Mouse (Mus musculus) lung, postnatal 10 days (tissue): ENCODE results near the gene Peli3.

Experiments
- DNase-seq: peaks from one replicate; pipeline ENCODE4 v3.0.0; 2021

Peli3 gene

DNA sequence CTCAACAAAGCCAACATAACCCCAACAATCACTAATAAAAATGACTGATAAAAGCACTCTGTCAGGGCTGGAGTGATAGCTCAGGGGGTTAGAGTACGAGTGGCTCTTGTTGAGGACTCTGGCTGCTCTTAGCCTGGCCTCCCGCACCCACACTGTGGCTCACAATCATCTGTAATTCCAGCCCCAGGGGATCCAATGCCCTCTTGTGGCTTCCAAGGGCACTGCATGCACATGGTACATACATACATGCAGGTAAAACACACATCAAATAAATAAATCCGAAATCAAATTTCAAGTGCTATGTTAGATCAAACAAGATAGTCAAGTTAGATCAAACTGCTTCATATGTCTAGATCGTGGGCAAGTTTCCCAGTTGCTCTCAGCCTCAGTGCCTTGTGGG, 34.8 kb downstream of the Peli3 start:
- DNase-seq: peak; percentile 32

DNA sequence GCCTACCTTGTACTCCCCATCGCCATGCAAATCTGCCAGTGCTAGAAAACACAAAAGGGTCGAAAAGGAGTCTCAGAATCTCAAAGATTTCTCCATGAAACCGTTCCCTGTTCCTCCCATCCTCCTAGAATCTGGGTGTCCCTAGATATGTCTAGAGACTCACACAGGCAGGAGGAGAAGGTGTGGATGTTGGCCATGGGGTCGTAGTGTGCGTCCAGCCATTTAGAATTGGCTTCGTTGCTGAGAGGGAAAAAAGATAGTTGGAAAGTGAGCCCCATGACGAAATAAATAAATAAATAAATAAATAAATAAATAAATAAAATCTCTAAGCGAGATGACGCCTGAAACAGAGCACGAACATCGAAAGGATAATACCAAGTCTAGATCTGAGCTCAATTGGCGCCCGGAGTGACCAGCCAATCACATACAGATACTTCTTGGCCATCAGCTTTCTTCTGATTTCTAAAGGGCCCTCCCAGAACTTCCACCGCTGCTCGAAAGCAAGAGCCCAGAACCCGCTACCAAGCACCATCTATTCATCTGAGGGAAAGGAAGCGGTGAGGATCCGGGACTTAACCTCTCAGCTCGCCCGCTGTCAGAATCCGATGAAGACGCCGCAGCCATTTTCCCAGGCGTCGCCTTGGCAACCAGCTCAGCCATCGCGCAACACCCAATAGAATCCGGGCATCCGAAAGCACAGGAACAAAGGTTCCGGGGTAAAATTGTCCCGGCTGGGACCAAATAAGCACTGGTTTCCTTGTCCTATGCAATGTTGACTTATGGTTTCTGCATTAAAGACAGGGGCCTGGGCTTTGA, 36.7 kb downstream of the Peli3 start, which contains the start of gene Bbs1:
TSS of gene Bbs1 (minus strand) at position 650 of the 816 bp plus-strand sequence.
- DNase-seq: peak; percentile 88

DNA sequence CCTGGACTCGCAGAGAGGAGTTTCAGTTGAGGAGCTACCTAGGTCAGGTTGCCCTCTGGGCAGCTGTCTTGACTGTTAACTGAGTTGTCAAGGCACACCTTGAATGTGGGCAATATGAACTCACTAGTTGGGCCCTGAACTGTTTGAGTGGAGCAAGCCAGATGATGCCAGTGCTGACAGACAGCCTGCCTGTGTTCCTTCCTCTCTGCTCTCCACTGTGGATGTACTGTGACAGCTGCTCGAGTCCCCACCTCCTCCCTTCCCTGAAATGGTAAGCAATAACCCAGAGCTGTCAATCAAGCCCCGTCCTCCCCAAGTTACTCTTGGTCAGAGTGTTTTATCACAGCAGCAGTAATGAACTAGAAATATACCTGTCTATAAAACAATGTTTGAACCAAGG, 43.0 kb downstream of the Peli3 start:
- no peak for DNase-seq

DNA sequence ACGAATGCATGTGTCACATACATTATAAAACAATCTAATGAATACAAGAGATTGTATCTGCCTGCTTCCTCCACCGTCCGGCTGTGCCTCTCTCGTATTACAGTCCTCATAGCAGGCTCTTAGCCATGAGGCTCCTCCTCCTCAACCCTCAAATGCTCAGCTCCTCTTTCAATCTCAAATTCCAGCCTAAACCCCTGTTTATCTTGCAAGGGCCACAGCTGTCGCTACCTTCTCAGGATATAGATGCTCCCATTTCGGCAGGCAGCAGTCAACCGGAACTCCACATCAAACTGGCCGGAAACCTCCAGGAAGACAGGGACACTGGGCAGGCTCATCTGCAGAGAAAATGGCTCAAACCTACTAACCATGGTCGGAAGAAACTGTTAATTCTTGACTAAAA, 44.0 kb downstream of the Peli3 start:
- DNase-seq: no peak

DNA sequence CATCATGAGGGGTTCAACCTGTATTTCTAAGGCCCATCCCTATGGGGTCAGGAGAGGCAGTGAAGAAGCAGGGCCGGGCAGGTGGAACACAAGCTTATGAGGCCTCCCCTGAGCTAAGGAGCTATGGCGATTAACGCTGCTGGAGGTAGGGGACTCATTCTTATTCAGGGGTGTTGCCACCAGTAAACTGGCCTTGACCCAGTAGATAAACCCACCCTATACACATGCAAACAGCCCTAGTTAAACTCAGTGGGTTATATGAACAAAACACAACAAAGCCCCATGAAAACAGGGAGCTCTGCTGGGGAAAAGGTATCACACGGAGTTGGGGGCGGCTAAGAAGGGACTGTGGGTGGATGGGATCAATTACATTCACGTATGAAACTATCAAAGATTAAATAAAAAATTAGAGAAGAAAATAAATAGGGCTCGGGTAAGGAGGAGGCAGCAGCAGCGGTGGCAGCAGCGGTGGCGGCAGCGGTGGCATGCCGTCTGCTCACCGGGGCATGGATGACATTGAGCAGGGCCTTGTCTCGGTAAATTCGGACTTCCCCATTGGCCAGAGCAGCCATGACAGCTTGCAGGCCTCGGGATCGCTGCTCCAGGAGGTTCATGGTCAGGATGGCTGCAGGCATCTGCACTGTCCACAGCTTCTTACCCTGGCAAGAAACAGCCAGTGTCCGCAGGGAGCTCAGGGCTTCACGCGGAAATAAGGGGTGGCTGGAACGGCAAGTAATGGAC, 46.0 kb downstream of the Peli3 start:
- DNase-seq: no peak

DNA sequence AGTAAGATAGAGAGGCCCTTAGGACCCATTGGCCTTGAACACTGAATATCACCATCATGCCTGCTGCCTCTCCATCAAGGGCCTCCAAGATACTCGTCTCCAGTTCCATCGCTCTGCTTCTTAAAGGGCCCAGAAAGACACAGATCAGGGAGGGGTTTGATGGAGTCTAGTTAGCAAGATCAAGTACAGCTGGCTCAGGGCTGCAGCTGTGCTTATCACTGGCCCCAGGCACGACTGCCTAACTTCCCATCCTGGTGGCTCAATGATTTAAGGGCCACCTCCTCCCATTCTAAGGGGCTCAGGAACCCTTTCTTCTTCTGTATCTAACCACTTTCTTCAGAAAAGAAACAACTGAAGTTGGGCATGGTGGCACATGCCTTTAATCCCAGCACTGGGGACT, 51.1 kb downstream of the Peli3 start:
- DNase-seq: no peak

GRCm38 (mm10) chr19:4889791-4890190, 53.1 kb downstream of the Peli3 start:
- no peak for DNase-seq

- no peak for DNase-seq
These were observed 59.0 kb downstream of the Peli3 start for GRCm38 (mm10) chr19:4883961-4884360.
